Mouse (Mus musculus): ENCODE data around the gene Krtap22-2.
"Not testable (repeated sequence)": the region's sequence is repeated elsewhere in the genome, so short reads cannot be mapped to it uniquely, and the experiment has no call there.

Gene Krtap22-2

DNA sequence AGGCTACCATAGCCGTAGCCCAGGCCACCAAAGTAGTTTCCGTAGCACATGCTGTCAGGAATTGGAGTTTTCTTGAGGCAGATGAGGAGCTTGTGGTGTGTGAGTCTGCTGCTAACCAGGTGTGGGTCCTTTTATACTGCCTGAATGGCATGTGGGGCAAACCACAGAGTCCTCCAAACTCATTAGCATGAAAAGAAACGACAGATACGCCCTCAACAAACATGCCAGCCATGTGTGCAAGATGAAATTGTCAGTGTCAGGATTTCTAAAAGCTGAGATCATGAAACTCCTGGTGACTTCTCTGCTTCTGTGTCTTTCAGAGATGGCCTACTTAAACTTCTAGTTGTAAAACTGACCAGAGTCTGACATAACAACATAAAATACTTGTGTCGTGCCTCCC lies at the start of gene Krtap22-2:
Gene Krtap22-2, minus strand, starts transcription at position 101 of the 400 bp plus-strand sequence.
- no peak for DNase-seq

- DNase-seq = no peak
Observed at GRCm38 (mm10) chr16:89047783-89048182, 37.2 kb upstream of the Krtap22-2 start, which contains the start of gene Krtap6-5. Krtap6-5 (minus strand) TSS chr16:89047883.

DNA sequence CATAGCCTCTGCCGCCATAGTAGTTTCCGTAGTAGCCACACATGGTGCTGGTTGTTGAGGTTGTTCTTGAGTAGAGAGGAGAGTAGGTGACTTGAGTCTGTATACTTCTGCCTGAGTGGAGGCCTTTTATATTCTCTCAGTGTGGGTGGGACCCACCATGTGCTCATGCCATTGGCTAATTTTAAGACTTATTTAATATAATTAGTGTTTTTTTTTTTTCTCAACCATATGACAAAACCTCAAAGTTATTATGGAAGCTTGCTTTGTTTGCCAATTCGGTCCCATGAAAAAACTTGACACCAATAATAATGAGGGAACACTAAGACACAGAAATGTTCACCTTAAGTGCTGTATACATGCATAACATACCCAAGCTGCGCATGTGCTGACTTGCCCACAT lies 30.8 kb upstream of the Krtap22-2 start, which contains the start of gene Gm10228:
Gene Gm10228, minus strand, starts transcription at position 101 of the 400 bp plus-strand sequence.
- not testable (repeated sequence) for DNase-seq

GRCm38 (mm10) chr16:89031399-89031798 lies 20.8 kb upstream of the Krtap22-2 start, which contains the start of gene Krtap6-1:
Krtap6-1 (plus strand) TSS chr16:89031699.
- DNase-seq = not testable (repeated sequence)

- not testable (repeated sequence) for DNase-seq
Observed at GRCm38 (mm10) chr16:89014984-89015383, 4.4 kb upstream of the Krtap22-2 start, which contains the start of gene Gm10229. Gm10229 (plus strand) TSS chr16:89015284.

GRCm38 (mm10) chr16:89013973-89014372 lies 3.4 kb upstream of the Krtap22-2 start:
- DNase-seq = no peak

GRCm38 (mm10) chr16:88962773-88963172 lies 47.8 kb downstream of the Krtap22-2 start, which contains the start of gene Krtap16-3:
Krtap16-3 (minus strand) TSS chr16:88962873.
- no peak for DNase-seq
